Mouse (Mus musculus): ENCODE results near the gene Cdh3.
A peak's percentile ranks its signal among the peaks of the same experiment; 100 is the strongest.

The Cdh3 gene

GRCm38 (mm10) chr8:106510365-106510975, at the start of gene Cdh3:
Gene Cdh3, plus strand, starts transcription at chr8:106510891.
- DNase-seq (ENCODE audit: low spot score) = peak; percentile 70

DNA sequence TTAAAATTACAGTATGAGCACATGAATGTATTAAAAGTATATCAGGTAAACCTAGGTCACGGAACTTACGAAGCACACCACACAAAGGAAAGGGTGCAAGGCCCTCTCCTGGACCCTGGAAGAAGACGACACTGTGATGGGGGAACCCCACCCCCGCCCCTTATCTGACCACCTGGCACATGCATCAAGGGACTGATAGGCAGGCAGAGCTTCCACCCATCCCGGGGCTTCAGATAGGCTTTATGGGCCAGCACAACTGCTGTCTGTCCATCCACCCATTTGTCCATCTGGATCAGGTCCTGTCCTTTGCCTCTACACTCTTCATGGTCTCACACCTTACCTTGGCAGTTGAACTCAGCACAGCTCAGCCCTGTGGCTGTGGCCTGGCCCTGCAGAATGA, 48.6 kb upstream of the Cdh3 start:
- DNase-seq (ENCODE audit: low spot score) = no peak

GRCm38 (mm10) chr8:106463795-106464194, 46.9 kb upstream of the Cdh3 start:
- no peak for DNase-seq (ENCODE audit: low spot score)

DNA sequence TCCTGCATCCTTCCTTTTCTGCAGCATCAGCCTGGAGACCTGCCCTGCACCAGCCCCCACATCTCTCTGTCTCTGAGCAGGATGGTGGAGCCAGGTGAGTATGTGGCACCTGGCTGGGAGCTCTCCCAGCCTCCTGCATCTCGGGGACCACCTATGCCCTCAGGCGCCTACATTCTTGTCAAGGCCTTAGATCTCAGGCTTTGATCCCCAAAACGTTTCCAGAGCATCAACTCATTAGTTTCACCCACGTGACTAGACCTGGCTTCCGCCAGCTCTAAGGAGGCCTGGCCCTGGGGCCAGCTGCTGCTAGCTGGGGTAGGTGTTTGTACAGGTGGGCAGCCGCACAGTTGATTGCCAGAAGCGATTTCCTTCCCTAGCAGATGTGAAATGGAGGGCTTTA, 41.2 kb upstream of the Cdh3 start:
- DNase-seq (ENCODE audit: low spot score) = no peak

DNA sequence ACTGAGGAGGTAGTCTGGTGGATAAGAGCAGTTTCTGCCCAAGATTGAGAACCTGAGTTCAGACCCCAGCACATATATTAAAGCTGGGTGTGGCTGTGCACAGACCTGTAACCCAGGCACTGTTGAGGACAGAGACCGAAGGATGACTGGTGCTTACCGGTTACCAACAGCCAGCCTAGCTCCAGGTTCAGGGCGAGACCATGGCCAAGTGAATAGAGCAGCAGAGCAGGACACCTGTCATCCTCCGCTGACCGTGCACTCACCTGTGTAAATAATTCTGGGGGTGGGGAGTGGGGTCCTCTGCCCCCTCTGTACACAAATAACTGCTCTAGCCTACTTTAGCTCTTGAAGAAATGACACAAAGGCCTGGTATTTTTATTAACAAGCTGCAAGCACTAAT, 36.7 kb upstream of the Cdh3 start:
- DNase-seq (ENCODE audit: low spot score) = no peak

DNA sequence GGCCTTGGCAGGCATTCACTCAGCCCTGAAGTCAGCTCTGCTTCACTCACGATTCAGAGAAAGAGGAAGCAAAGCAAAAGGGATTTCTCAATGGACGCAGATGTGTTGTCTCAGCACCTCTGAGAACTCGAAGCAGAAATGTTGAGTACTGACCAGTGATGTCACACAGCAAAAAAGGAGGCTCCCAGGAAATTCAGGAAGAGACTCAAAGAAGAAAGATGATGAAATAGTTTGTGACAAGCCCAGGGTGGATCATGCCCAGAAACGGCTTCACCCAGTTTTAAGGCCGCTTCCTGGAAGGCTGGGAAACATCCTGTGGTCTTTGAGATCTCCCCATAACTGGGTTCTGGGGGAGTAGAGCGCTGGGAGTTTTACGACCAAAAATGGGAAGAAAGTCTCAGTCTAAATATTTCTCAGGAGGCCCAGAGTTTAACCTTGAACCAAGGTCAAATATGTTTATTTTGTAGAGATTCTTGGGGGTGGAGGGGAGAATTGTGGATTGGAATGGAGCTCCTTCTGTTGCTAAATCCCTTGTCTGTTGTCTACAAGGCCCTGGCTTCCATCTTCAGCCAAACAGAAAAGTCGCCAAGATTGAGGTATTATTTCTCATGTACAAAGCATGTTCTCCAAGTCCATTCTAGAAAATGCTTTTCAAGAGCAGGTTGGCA, 10.5 kb upstream of the Cdh3 start, which contains the start of gene 6030452D12Rik:
6030452D12Rik (plus strand) TSS at position 505 of the 668 bp plus-strand sequence.
- DNase-seq (ENCODE audit: low spot score) = peak; percentile 19

DNA sequence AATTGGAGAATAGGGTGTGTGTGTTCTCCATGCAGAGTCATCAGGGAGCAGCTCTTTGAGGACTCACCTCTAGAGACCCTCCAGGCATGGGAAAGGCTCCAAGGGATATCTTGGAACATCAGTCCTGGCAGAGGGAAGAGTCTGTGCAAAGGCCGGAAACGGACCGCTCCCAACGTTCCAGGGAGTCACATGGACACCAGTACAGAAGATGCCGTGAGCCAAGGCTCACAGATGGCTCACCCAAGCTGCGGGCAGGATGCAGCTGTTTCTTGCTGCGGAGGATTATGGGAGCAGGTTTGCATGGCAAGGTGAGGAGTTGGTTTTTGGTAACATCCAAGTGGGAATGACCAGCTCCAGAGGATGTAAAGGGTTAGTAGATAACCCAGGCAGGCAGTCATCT, 6.5 kb upstream of the Cdh3 start:
- peak; percentile 1 for DNase-seq (ENCODE audit: low spot score)

GRCm38 (mm10) chr8:106505328-106505965, 5.2 kb upstream of the Cdh3 start:
- DNase-seq (ENCODE audit: low spot score) = peak; percentile 1

- peak; percentile 1 for DNase-seq (ENCODE audit: low spot score)
Observed at GRCm38 (mm10) chr8:106506106-106506505, 4.6 kb upstream of the Cdh3 start.

- DNase-seq (ENCODE audit: low spot score) = peak; percentile 18
Observed at GRCm38 (mm10) chr8:106507761-106508331, 2.8 kb upstream of the Cdh3 start.

- DNase-seq (ENCODE audit: low spot score) = no peak
Observed at GRCm38 (mm10) chr8:106508456-106508855, 2.2 kb upstream of the Cdh3 start.

- DNase-seq (ENCODE audit: low spot score) = no peak
Observed at GRCm38 (mm10) chr8:106509079-106509780, 1.5 kb upstream of the Cdh3 start.

DNA sequence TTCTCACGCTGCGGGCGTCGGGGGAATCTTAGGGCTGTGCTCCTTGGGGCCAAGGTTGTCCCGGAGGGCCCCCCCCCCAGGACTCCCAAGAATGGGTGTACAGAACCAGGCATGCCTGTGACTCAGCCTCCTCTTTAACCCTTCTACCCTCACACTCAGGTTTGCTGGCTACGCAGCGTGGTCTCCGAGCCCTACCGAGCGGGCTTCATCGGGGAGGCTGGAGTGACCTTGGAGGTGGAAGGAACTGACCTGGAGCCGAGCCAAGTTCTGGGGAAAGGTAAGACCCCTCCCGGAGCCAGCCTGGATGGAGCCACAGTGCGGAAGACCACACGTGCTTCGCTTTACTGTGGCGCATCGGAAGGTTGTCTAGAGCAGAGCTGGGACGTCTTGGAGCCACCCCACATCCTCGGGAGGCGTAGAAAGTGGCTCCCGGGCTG, 392 bp downstream of the Cdh3 start:
- no peak for DNase-seq (ENCODE audit: low spot score)

GRCm38 (mm10) chr8:106511531-106512041, 895 bp downstream of the Cdh3 start:
- DNase-seq (ENCODE audit: low spot score) = no peak

DNA sequence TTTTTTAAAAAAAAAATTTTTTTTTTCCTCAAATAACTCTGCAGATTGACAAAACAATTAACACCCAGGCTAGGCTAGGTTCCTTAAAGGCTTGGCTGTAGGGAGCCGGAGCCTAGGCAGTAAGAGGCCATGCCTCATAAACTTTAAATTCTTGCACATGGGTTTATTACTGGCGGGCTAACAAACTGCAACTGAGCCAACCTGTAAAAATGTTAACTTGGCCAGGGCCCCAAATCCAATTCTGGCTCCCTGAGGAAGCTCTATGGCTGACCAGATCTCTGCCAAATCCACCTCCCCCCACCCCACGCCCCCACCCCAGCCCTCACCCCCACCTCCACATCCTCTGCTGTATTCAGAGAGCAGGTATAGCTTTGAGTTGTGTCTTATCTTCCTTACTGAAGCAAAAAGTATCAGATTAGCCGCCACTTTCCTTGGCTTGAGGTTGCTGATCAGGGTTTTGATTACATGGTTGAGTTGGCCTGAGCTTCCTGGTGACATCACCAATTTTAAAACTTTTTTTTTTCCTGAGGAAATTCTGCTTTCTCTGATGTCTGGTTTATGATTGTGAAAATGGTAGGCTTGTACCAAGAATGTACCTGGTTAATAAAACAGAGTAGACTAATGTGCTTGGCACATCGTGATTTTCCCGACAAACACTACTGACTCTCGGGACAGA, 1.9 kb downstream of the Cdh3 start:
- DNase-seq (ENCODE audit: low spot score) = no peak

GRCm38 (mm10) chr8:106515946-106516479, 5.3 kb downstream of the Cdh3 start:
- DNase-seq (ENCODE audit: low spot score) = no peak

DNA sequence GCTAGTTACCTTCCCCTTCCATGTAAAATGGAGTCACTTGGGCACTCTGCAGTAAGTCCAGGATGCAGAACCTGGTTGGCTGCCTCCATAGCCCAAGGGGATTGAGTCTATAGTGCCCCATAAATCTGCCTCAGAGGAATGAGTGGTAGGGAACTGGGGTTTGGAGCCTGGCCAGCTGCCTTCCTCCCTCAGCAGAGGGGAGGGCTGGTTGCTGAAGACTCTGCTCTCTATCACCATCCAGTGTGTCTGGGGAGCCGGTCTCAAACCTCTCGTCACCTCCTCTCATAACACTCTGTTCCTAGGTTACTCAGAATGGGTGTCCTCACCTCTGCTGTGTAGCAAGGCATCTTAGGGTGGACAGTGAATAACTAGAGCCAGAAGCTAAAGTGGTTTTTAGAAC, 5.9 kb downstream of the Cdh3 start:
- no peak for DNase-seq (ENCODE audit: low spot score)

GRCm38 (mm10) chr8:106518763-106519162, 8.1 kb downstream of the Cdh3 start:
- no peak for DNase-seq (ENCODE audit: low spot score)

GRCm38 (mm10) chr8:106520578-106520977, 9.9 kb downstream of the Cdh3 start:
- no peak for DNase-seq (ENCODE audit: low spot score)

DNA sequence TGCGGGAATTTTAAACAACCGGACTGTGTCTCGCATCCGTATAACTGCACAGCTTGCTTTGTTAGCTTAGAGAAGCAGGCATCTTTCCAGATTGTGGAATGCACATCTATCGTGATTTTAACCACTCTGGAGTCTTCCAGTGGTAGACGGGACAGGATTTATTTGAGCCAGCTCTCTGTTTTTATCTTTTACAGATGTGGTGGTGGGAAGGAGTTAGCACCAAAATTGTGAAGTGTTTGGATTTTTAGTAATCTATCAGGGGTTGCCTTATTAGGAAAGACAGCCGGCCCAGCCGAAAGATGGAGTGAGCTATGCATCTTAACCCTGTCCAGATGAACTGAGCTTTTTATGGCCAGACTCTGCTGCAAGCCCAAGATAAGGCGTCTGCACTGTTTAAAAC, 11.2 kb downstream of the Cdh3 start:
- no peak for DNase-seq (ENCODE audit: low spot score)

DNA sequence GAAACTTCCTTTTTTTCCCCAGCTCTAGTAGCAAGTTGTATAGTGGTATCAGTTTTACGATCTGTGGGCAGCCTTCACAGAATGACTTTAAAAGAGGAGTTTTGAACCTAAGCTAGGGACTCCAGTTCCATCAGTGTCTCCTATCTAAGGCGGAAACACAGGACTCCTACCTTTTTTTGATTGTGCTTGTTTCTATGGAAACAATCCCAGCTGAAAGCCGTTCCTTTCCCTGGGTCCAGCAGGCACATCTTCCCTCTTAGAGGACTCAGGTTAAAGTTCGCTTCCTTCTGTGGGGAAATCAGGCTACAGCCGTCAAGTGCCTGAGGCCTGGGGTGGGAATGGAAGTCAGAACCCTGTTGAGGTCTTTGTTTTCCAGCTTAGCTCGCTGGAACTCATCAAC, 16.0 kb downstream of the Cdh3 start:
- no peak for DNase-seq (ENCODE audit: low spot score)

Data from urinary bladder, postnatal 25 days (tissue).